Mouse (Mus musculus): ENCODE measurements around the gene Nrxn1. TPM values are rescaled to one million over a fixed set of nuclear protein-coding genes. Genes with fewer than 3 reads are reported as not detected.

Nrxn1 gene
- polyA plus RNA-seq, 1 experiment from 2014 or later = 0.31 TPM

DNA sequence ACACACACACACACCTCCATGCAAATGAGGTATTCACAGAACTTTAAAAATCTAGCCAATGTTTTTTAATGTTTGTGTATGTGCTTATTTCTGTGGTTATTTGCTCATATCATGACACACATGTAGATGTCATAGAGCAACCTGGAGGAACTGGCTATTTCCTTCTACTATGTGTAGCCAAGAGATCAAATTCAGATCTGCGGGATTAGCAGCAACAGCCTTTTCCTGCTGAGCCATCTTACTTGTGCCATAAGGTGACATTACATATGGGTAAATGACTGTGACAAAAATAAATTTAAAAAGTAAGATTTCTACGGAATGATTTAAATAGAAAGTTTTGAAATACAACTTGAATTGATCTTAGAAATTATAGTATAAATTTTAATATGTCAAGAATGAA, 672.1 kb downstream of the Nrxn1 start:
- H3K9me3 ChIP-seq (replicated peaks) = no peaks in the 10 kb centered on the region
- H3K4me1 ChIP-seq (replicated peaks) = no peaks in the 10 kb centered on the region
- no peak overlapping the region for H3K4me3 ChIP-seq (replicated peaks)
- ATAC-seq (ENCODE audit: insufficient read depth) = no peak
- no peak overlapping the region for H3K4me2 ChIP-seq
- H3K36me3 ChIP-seq (replicated peaks) = no peaks in the 10 kb centered on the region
- 58% methylated on average over 2 of the region's 2 CpGs for WGBS (ENCODE audit: insufficient replicate concordance)
- H3K9ac ChIP-seq = no peak overlapping the region
- no peaks in the 10 kb centered on the region for H3K27me3 ChIP-seq
- no peak overlapping the region for H3K27ac ChIP-seq (replicated peaks)

DNA sequence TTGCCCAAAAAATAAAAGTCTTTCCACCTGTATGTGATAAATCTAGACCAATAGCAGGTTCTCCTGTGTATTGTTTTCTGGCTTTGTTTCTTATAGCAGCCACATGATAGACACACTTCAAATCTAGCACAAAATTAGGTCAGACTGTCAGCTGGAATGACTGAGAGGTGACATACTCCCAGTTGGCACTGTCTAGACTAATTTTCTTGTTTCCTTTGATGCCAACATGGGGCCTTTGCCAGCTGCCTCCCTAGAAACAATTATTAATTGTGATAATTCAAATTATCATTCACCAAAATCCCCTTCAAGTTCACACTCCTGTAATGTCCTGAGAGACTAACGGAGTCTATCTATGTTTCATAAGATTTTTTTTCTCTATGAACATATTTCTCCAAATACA, 673.3 kb downstream of the Nrxn1 start:
- 61% methylated on average over 1 of the region's 1 CpGs for WGBS (ENCODE audit: insufficient replicate concordance)
- H3K27ac ChIP-seq (replicated peaks) = no peak overlapping the region
- H3K9ac ChIP-seq = no peak overlapping the region
- H3K27me3 ChIP-seq = no peaks in the 10 kb centered on the region
- H3K9me3 ChIP-seq (replicated peaks) = no peaks in the 10 kb centered on the region
- H3K4me2 ChIP-seq = no peak overlapping the region
- no peak for ATAC-seq (ENCODE audit: insufficient read depth)
- no peaks in the 10 kb centered on the region for H3K4me1 ChIP-seq (replicated peaks)
- no peaks in the 10 kb centered on the region for H3K36me3 ChIP-seq (replicated peaks)
- no peak overlapping the region for H3K4me3 ChIP-seq (replicated peaks)

DNA sequence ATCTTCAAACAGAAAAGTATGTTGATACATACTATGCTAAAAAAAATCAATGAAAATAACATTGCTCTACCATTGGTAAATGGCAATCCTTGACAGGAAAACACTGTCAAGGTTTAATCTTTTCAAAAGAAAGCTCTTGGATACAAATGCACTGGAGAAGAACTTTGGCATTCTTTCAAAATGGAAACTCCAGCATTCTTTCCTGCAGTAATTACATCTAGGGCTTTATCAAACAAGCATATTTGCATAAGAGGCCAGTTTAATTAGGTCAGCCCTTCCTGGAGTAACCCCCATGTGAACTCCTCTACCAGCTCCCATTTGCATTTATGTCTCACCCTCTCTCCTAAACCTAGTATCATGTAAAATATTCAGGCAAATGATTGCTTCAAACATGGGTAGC, 696.5 kb downstream of the Nrxn1 start:
- ATAC-seq (ENCODE audit: insufficient read depth) = no peak
- H3K27ac ChIP-seq (replicated peaks) = no peak overlapping the region
- H3K4me1 ChIP-seq (replicated peaks) = no peaks in the 10 kb centered on the region
- no peaks in the 10 kb centered on the region for H3K36me3 ChIP-seq (replicated peaks)
- no peak overlapping the region for H3K4me3 ChIP-seq (replicated peaks)
- H3K27me3 ChIP-seq = no peaks in the 10 kb centered on the region
- no peaks in the 10 kb centered on the region for H3K9me3 ChIP-seq (replicated peaks)
- no peak overlapping the region for H3K9ac ChIP-seq
- no peak overlapping the region for H3K4me2 ChIP-seq

DNA sequence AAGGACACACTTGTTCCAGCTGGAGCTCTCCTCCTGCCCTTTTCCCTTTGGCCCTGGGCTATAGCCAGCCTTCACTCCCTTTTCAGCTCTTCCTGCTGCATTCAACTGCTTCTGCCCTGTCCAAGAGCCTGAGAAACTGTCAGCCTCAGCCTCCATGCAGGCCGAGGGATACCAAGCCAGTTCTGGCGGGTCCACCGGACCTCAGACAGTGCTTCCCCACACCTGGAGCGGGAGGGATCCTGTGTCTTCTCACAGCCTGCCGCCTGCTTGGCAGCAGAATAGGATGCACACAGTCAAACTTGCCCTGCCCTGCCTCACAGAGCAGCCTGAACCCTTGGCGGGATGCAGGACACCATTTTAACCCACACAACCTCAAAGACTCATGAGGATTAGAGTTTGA, 698.3 kb downstream of the Nrxn1 start:
- WGBS (ENCODE audit: insufficient replicate concordance) = 72% methylated on average over 6 of the region's 6 CpGs

DNA sequence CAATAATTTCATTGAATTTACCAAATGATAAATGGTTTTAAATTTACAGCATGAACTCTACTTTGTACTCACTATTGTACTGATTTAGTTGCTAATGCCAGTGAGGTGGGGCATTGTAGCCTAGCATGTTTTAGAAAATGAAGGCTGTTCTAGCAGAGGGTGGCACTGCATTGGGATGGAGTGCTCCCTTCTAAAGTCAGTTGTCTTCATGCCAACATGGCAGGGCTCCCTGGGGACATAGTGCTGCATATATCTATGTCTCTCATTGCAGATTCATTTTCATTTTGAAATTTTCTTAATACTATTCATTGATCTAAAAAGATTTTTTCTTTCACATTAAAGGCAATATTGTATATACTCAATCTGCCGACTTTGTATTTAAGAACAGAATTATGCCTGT, 700.1 kb downstream of the Nrxn1 start:
- H3K27me3 ChIP-seq = no peaks in the 10 kb centered on the region
- H3K4me1 ChIP-seq (replicated peaks) = no peaks in the 10 kb centered on the region
- no peak overlapping the region for H3K4me2 ChIP-seq
- 67% methylated on average over 1 of the region's 1 CpGs for WGBS (ENCODE audit: insufficient replicate concordance)
- H3K9ac ChIP-seq = no peak overlapping the region
- no peaks in the 10 kb centered on the region for H3K36me3 ChIP-seq (replicated peaks)
- no peak overlapping the region for H3K4me3 ChIP-seq (replicated peaks)
- H3K27ac ChIP-seq (replicated peaks) = no peak overlapping the region
- ATAC-seq (ENCODE audit: insufficient read depth) = no peak
- no peaks in the 10 kb centered on the region for H3K9me3 ChIP-seq (replicated peaks)

More for the DNA sequence above, 698.3 kb downstream of the Nrxn1 start:
- Histone ChIP-seq H3K9me3 (replicated peaks) (no peaks in the 10 kb centered on the region), H3K36me3 (replicated peaks) (no peaks in the 10 kb centered on the region), H3K27ac (replicated peaks) (no peak overlapping the region), H3K4me1 (replicated peaks) (no peaks in the 10 kb centered on the region), H3K9ac (no peak overlapping the region), H3K4me2 (no peak overlapping the region), H3K4me3 (replicated peaks) (no peak overlapping the region), H3K27me3 (no peaks in the 10 kb centered on the region)
- ATAC-seq (ENCODE audit: insufficient read depth) = no peak

DNA sequence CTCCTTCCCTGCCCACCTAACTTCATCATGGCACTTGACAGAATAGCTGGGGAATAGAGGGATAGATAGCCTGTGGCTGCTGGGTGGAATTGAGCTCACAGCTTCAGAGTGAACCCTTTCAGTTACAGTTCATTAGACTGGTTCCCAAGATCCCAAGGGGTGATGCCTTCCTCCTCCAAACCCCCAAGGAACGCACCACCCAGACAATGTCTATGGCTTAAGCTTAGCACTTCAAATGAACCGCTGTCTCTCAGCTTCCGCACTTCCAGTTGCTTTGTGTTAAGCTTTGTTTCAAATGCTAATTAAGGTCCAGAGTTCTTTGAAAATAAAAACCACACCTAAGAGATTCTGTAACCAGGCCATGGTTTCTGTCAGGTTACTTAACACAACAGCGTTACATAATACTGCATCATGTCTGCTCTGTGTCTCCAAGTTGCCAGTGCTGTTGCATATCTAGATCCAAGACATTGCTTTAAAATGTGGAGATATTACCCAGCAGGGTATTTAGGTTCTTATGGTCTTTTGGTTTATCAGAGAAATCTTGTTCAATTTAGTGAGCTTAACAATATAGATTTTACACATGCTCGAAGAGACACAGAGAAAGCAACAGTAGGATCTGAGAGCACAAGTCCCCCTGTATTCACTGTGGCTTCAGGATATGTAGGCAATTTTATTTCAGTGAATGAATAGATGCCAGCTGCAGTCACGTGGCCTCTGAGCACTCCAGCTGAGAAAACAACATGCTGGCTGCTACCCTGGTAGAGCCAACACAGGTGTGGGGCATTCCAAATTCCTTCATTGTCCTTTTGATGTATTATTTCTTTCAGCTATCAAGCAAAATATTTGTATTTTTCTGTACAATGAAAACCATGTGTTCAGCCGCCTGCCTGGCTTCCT, 702.3 kb downstream of the Nrxn1 start:
- 45% methylated on average over 7 of the region's 7 CpGs for WGBS (ENCODE audit: insufficient replicate concordance)

DNA sequence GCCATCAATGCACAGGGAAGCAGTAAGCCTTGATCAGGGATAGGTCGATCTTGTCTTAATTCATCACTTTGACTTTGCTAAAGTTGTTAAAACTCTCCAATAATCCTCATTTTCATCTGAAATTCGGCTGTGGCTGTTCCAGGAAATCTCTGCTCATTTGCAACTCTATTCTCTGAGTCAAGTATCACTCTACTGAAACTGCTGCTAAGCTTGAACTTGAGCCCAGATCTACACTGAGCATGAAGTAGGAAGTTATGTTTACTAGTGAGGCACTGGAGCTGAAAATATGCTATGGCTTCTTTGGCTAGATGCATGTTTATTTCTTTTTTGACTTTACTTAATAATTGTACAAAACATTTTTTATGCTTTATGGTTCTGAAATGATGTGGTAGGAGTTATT, 708.0 kb downstream of the Nrxn1 start:
- H3K27ac ChIP-seq (replicated peaks) = no peak overlapping the region
- H3K27me3 ChIP-seq = no peaks in the 10 kb centered on the region
- 49% methylated on average over 2 of the region's 2 CpGs for WGBS (ENCODE audit: insufficient replicate concordance)
- H3K9me3 ChIP-seq (replicated peaks) = no peaks in the 10 kb centered on the region
- no peaks in the 10 kb centered on the region for H3K4me1 ChIP-seq (replicated peaks)
- no peaks in the 10 kb centered on the region for H3K36me3 ChIP-seq (replicated peaks)
- no peak for ATAC-seq (ENCODE audit: insufficient read depth)
- H3K9ac ChIP-seq = no peak overlapping the region
- H3K4me2 ChIP-seq = no peak overlapping the region
- H3K4me3 ChIP-seq (replicated peaks) = no peak overlapping the region

More for the DNA sequence above, 702.3 kb downstream of the Nrxn1 start:
- no peaks in the 10 kb centered on the region for H3K36me3 ChIP-seq (replicated peaks)
- no peaks in the 10 kb centered on the region for H3K9me3 ChIP-seq (replicated peaks)
- no peaks in the 10 kb centered on the region for H3K4me1 ChIP-seq (replicated peaks)
- H3K4me3 ChIP-seq (replicated peaks) = no peak overlapping the region
- H3K9ac ChIP-seq = no peak overlapping the region
- H3K27me3 ChIP-seq = no peaks in the 10 kb centered on the region
- ATAC-seq (ENCODE audit: insufficient read depth) = no peak
- no peak overlapping the region for H3K4me2 ChIP-seq
- no peak overlapping the region for H3K27ac ChIP-seq (replicated peaks)

DNA sequence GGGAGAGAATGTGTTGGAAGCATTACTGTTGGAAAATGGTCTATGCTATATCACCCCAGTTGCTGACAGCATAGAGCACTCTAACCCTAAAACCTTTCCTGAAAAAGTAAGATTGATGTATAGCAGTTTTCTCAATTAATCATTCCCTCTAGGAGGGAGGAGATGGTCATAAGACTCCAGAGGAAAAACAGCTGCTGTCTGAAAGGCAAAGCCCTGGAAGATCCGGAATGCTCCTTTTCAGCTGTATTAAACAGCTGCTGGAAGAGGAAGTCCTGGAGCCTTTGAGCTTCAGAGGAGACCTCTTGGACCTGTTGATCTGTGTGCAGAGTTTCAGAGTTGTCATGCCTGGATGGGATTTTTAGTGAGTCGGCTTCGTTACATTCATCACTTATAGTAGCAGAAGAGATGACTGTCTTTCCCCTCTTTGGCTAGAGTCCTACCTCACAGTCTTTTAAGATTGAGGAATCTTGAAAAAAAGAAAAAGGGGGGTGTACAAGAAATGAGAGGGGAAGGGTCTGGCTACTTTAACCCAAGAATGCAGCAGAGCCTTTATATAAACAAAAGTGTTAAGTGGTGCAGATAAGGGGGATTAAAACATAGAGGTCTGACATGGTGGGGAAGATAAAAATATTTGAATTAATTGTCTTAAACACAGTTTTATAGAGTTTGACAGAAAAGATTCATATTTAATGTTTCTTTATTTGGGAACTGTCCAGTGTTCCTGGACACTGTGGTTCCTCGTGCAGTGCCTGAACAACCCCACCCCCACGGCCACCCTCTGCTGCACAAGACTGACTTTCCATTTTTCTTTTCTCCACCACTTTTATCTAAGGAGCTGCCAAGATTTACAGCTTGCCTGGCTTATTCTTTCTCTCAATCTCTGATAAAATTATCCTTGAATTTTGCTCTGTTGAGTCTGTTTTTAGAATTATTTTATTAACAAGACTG, 710.1 kb downstream of the Nrxn1 start:
- no peaks in the 10 kb centered on the region for H3K4me1 ChIP-seq (replicated peaks)
- H3K27me3 ChIP-seq = no peaks in the 10 kb centered on the region
- H3K4me2 ChIP-seq = no peak overlapping the region
- WGBS (ENCODE audit: insufficient replicate concordance) = 53% methylated on average over 5 of the region's 5 CpGs
- no peak overlapping the region for H3K4me3 ChIP-seq (replicated peaks)
- H3K9ac ChIP-seq = no peak overlapping the region
- H3K9me3 ChIP-seq (replicated peaks) = no peaks in the 10 kb centered on the region
- H3K27ac ChIP-seq (replicated peaks) = no peak overlapping the region
- ATAC-seq (ENCODE audit: insufficient read depth) = no peak
- H3K36me3 ChIP-seq (replicated peaks) = no peaks in the 10 kb centered on the region

DNA sequence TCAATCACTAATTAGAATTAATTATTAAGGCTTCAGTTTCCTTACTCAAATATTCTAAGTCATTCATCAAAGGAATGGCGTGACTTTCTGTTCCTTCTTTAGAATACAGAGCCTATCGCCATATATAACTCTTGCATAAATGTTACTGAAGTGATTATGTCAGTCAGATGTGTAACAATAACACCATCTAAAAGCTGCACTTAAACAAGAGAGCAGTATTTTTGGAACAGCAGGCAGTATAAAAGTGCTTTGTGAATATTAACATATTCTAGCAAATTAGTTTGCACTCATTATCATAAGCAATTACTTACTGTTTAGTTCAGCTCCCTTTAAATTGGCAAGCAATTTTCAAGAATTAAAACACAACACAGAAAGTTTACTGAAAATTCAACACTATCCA, 716.3 kb downstream of the Nrxn1 start:
- H3K27me3 ChIP-seq = no peaks in the 10 kb centered on the region
- 64% methylated on average over 2 of the region's 2 CpGs for WGBS (ENCODE audit: insufficient replicate concordance)
- H3K27ac ChIP-seq (replicated peaks) = no peak overlapping the region
- no peaks in the 10 kb centered on the region for H3K9me3 ChIP-seq (replicated peaks)
- no peaks in the 10 kb centered on the region for H3K36me3 ChIP-seq (replicated peaks)
- no peak for ATAC-seq (ENCODE audit: insufficient read depth)
- H3K4me2 ChIP-seq = no peak overlapping the region
- no peak overlapping the region for H3K9ac ChIP-seq
- no peak overlapping the region for H3K4me3 ChIP-seq (replicated peaks)
- no peaks in the 10 kb centered on the region for H3K4me1 ChIP-seq (replicated peaks)

DNA sequence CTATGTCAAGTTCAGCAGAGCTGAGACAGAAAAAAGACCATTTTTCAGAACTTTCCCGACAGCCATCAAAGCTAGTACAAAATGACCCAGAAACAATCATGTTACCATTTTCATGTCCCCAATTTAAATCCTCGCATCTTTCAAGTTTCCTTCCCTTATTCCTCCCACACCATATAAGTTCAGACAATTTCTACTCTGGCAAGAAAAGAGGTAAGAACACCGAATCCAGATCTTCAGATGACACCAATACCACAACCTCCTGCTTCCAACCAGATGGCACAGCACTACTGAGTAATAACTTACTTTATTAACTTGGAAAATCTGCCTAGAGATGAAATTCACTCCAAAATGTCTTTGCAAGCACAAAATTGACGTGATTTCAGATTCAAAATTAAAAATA, 730.7 kb downstream of the Nrxn1 start:
- no peaks in the 10 kb centered on the region for H3K27me3 ChIP-seq
- no peak for ATAC-seq (ENCODE audit: insufficient read depth)
- WGBS (ENCODE audit: insufficient replicate concordance) = 62% methylated on average over 4 of the region's 4 CpGs
- no peaks in the 10 kb centered on the region for H3K36me3 ChIP-seq (replicated peaks)
- H3K9me3 ChIP-seq (replicated peaks) = no peaks in the 10 kb centered on the region
- no peak overlapping the region for H3K4me3 ChIP-seq (replicated peaks)
- H3K9ac ChIP-seq = no peak overlapping the region
- H3K4me2 ChIP-seq = no peak overlapping the region
- H3K4me1 ChIP-seq (replicated peaks) = no peaks in the 10 kb centered on the region
- no peak overlapping the region for H3K27ac ChIP-seq (replicated peaks)

DNA sequence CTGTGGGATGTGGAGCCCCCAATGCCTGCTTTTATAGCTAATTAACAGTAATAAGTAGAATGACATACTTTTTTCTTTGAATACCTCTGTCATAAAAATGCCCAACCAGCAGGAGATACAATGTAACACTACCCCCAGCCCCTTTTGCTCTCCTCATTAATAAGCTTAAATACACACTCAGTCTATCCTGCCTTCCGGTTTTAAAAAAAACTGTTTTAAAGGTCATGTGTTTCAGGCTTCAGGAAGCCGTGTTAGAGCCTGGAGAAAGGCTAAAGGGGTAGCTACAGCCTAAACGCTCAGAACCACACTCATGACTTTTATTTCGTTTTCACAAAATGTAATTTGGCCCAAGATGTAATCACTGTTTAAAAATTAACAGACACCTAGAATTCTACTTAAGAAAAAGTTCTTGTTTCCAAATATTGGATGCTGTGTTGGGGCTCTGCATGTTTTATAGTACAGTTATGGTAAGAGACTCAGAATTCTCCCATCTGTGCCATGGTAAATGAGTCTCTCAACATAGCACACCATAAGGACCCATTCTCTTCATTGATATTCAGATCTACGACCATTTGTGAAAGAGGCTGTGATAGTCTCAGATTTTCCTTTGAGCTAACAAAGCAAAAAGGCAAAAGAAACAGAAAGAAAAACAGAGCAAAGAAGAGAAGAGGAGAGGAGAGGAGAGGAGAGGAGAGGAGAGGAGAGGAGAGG, 743.3 kb downstream of the Nrxn1 start:
- H3K4me3 ChIP-seq (replicated peaks) = no peak overlapping the region
- no peaks in the 10 kb centered on the region for H3K4me1 ChIP-seq (replicated peaks)
- H3K9ac ChIP-seq = no peak overlapping the region
- no peak overlapping the region for H3K4me2 ChIP-seq
- WGBS (ENCODE audit: insufficient replicate concordance) = 45% methylated on average over 5 of the region's 5 CpGs
- no peaks in the 10 kb centered on the region for H3K27me3 ChIP-seq
- no peak overlapping the region for H3K27ac ChIP-seq (replicated peaks)
- no peaks in the 10 kb centered on the region for H3K36me3 ChIP-seq (replicated peaks)
- ATAC-seq (ENCODE audit: insufficient read depth) = no peak
- H3K9me3 ChIP-seq (replicated peaks) = no peaks in the 10 kb centered on the region
